Mouse (Mus musculus): ENCODE data around the gene Smarcc2.

Smarcc2 gene

DNA sequence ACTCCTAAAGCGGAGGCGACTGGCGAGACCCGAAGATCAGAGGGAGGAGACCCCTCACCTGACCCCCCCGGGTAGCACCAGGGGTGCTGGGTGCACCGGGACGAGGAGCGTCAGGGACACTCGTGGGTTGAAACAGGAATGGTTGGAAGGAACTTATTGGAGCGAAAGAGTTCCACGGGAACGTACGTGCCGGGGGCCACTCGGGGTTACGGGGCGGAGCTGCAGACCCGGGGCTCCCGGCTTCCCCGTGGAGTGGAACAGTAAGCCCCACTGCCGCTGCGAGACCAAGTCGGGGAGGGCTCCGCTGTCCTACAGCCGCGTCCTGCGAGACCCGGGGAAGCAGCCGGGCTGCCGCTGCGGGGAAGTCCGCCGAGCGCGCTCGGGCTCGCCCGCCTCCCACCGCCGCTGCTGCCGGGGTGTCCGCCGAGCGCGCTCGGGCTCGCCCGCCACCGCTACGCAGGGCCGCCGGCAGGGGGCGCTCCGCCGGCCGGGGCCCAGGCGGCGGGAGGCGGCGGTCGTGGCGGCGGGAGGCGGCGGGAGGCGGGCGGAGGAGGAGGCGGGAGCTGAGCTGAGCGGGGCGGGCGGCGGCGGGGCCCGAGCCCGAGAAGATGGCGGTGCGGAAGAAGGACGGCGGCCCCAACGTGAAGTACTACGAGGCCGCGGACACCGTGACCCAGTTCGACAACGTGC, at the start of gene Smarcc2:
Smarcc2 (plus strand) TSS at position 530 of the 690 bp plus-strand sequence.
- in situ Hi-C loops (cut with MboI; ENCODE audit: low pct_unique_long_range_greater_than_20kb in 1 of 2, low sequenced_read_pairs in 2 of 2, unreplicated experiment in 1 of 2), result loop anchor here in 1 of 2 experiments (10.0 kb wide), 1 partner anchor 114 kb away; no protein-coding TSS in a partner anchor

DNA sequence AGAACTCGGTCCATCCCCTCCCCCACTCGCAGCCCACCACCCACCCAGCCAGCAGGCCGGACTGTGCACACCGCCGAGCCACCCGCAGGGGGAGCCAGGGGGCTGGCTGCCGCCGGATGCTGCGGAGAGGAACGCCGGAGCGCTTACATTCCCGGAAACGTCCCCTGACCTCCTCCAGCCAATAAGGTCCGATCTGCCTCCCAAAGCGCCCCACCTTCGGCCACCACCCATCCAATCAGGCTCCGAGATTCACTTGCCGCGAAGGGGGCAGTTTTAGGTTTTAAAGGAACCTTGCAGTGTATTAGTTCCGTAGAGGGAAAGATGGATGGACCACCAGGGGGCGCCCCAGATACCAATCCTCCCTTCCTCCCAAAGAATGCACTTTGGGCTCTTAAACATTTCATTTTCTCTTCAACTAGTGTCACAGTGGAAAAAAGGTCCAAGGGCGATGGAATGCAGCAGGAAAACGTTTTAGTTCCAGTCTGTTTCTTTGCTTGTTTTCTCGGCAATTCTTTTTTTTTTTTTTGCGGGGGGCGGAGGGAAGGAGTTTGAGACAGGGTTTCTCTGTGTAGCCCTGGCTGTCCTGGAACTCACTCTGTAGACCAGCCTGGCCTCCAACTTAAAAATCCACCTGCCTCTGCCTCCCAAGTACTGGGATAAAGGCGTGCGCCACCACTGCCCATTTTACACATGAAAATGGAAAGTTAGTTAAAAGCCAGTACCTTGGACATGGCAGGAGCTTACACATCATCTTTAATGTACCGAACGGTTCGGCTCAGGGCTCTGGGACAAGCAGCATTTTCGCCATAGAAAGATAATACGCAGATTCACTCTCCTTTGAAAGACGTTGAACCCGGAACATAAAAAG, 49.1 kb upstream of the Smarcc2 start:
- in situ Hi-C loops (cut with MboI; ENCODE audit: low pct_unique_long_range_greater_than_20kb in 1 of 2, low sequenced_read_pairs in 2 of 2, unreplicated experiment in 1 of 2), result no loop called here

DNA sequence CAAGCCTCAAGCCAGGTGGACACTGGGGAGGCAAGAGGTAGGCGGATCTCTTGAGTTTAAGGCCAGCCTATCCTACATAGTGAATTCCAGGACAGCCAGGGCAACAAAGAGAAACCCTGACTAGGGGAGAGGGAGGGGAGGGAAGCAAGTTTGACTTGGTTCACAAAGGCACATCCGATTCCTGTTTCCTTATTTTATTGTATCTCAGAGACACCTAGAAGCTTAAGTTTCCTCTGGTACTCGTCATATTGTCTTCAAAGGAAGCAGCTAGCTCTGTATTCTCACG, 48.5 kb upstream of the Smarcc2 start:
- in situ Hi-C loops (cut with MboI; ENCODE audit: low pct_unique_long_range_greater_than_20kb in 1 of 2, low sequenced_read_pairs in 2 of 2, unreplicated experiment in 1 of 2), result no loop called here

DNA sequence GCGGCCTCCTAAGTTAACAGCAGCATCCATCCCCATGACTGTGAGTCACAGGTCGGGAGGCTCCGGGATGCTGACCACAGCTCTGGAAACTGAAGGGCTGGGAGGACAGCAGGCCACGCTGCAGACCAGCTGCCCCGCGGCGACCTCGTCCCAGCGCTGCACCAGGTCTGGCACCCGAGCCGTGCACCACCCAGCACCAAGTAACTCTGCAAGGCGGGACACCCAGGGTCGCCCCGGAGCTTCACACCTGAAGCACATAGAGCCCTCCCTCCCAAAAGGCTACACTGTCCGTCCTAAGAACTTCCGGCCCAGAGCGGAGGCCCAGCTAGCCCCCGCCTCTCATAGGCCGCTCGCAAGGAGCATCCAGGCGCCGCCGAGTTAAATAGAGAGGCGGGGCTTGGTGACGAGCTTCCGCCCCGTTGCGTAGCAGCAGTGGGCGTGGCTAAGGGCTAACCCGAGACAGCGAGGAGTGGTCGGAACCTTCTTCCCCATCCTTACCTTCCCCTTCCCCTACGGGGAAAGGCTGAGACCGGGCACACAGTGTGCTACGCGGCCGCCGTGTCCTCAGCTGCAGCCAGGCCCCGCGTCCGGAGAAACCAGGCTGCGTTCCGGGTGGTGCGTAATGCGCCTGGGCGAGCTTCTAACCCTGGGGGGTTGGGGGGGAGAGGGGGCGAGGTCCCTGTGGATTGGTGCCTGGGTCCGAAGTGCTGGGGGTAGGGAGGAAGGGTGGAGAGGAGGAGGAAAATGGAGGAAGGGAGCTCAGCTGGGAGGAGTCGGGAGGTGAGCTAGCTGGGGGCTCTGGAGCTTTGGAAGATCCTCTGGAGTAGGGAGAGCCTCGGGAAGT, 47.6 kb upstream of the Smarcc2 start, which contains the start of the genes Nabp2 and Rnf41:
Nabp2 (minus strand) TSS at position 282 of the 844 bp plus-strand sequence.
Rnf41 (plus strand) TSS at position 447 of the 844 bp plus-strand sequence.
- in situ Hi-C loops (cut with MboI; ENCODE audit: low pct_unique_long_range_greater_than_20kb in 1 of 2, low sequenced_read_pairs in 2 of 2, unreplicated experiment in 1 of 2), result no loop called here

DNA sequence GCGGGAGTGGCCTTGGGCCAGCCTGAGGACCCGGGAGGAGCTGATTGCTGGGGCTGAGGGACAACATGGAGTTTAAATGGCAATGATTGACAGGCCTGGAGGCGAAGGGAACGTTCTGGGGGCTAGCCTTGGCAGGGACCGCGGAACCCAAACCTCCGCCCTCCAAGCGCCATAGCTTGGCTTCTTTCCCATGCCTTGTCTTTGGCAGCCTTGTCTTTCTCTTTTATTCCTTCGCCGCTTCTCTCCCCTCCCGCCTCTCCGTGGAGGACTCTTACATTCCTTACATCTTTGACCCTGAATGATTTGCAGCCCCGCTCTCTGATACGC, 47.0 kb upstream of the Smarcc2 start:
- in situ Hi-C loops (cut with MboI; ENCODE audit: low pct_unique_long_range_greater_than_20kb in 1 of 2, low sequenced_read_pairs in 2 of 2, unreplicated experiment in 1 of 2), result no loop called here

GRCm38 (mm10) chr10:128412558-128412957, 46.5 kb upstream of the Smarcc2 start:
- in situ Hi-C loops (cut with MboI; ENCODE audit: low pct_unique_long_range_greater_than_20kb in 1 of 2, low sequenced_read_pairs in 2 of 2, unreplicated experiment in 1 of 2), result no loop called here

DNA sequence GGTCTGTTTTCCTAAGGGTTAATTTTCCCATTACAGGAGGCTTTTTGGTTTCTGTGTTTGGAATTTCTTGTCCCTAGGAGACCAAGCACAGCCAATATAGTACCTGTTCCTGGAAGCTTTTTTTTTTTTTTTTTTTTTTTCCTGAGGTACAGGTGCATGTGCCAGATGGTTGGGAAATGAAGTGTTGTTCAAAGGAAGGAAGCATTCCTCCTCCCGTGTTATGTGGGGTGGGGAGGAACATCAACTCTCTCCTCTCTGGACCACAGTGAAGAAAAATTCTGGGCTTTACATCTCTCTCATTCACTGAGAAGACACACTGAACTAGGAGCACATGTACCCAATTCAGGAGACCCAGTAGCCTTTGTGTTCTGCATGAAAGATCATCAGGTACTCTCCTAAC, 46.0 kb upstream of the Smarcc2 start:
- in situ Hi-C loops (cut with MboI; ENCODE audit: low pct_unique_long_range_greater_than_20kb in 1 of 2, low sequenced_read_pairs in 2 of 2, unreplicated experiment in 1 of 2), result no loop called here

DNA sequence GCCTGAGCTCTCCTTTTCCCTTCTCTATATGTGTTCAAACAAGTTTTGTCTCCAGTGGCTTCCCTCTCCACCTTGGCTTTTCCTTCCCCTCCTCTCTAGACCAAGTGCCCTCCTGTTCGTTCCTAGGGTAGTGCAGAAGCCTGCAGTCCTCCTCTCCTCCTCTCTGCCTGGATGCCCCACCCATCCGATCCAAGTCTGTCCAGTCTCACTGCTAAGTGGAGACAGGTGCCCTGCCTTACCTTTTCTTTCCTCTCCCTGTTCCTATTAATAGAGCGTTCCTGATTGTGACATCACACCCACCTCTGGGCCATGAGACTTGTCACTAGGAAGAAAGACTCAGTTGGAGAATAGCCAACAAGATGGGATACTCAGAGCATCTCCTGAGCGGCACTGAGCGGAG, 44.2 kb upstream of the Smarcc2 start:
- in situ Hi-C loops (cut with MboI; ENCODE audit: low pct_unique_long_range_greater_than_20kb in 1 of 2, low sequenced_read_pairs in 2 of 2, unreplicated experiment in 1 of 2), result no loop called here

- in situ Hi-C loops (cut with MboI; ENCODE audit: low pct_unique_long_range_greater_than_20kb in 1 of 2, low sequenced_read_pairs in 2 of 2, unreplicated experiment in 1 of 2), result no loop called here
Observed at GRCm38 (mm10) chr10:128422426-128422825, 36.6 kb upstream of the Smarcc2 start.

DNA sequence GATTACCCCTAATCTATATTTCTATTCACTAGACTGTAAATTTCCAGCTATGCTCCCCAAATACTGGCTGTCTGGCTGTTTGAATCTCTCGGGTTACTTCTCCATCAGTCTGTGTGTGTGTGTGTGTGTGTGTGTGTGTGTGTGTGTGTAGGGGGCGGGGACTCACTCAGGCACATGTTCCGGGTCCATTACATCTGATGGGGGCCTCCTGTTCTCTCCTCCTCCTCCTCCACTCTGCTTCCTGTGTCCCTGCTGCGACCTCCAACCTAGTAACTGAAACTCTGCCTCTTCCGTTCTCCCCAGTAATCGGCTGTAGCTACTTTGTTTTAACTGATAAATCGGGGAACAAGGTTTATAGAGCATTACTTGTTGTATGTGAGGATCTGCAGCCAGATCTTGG, 34.4 kb upstream of the Smarcc2 start:
- in situ Hi-C loops (cut with MboI; ENCODE audit: low pct_unique_long_range_greater_than_20kb in 1 of 2, low sequenced_read_pairs in 2 of 2, unreplicated experiment in 1 of 2), result no loop called here

- in situ Hi-C loops (cut with MboI; ENCODE audit: low pct_unique_long_range_greater_than_20kb in 1 of 2, low sequenced_read_pairs in 2 of 2, unreplicated experiment in 1 of 2), result no loop called here
Observed at GRCm38 (mm10) chr10:128425260-128425659, 33.8 kb upstream of the Smarcc2 start.

- in situ Hi-C loops (cut with MboI; ENCODE audit: low pct_unique_long_range_greater_than_20kb in 1 of 2, low sequenced_read_pairs in 2 of 2, unreplicated experiment in 1 of 2), result no loop called here
Observed at GRCm38 (mm10) chr10:128429052-128429451, 30.0 kb upstream of the Smarcc2 start.

DNA sequence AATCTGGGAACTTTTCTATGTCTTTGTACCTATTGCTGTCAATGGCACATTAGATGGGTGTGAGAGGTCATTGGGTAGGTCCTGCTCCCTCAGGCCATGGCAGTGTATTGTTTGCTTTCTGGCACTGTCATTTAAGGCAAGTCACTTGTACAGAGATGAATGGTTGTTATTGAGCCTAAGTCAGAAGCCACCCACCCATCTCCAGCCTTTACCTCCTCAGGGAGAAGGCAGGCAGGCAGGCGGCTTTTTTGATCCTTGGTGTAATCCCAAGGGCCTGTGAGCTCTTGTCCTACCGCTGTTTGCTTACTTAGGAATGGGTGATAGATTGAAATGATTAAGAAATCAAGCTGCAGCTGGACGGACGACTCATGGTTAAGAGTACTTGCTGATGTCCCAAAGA, 29.6 kb upstream of the Smarcc2 start:
- in situ Hi-C loops (cut with MboI; ENCODE audit: low pct_unique_long_range_greater_than_20kb in 1 of 2, low sequenced_read_pairs in 2 of 2, unreplicated experiment in 1 of 2), result no loop called here

- in situ Hi-C loops (cut with MboI; ENCODE audit: low pct_unique_long_range_greater_than_20kb in 1 of 2, low sequenced_read_pairs in 2 of 2, unreplicated experiment in 1 of 2), result no loop called here
Observed at GRCm38 (mm10) chr10:128433417-128433816, 25.6 kb upstream of the Smarcc2 start.

- in situ Hi-C loops (cut with MboI; ENCODE audit: low pct_unique_long_range_greater_than_20kb in 1 of 2, low sequenced_read_pairs in 2 of 2, unreplicated experiment in 1 of 2), result no loop called here
Observed at GRCm38 (mm10) chr10:128434681-128435080, 24.4 kb upstream of the Smarcc2 start.

DNA sequence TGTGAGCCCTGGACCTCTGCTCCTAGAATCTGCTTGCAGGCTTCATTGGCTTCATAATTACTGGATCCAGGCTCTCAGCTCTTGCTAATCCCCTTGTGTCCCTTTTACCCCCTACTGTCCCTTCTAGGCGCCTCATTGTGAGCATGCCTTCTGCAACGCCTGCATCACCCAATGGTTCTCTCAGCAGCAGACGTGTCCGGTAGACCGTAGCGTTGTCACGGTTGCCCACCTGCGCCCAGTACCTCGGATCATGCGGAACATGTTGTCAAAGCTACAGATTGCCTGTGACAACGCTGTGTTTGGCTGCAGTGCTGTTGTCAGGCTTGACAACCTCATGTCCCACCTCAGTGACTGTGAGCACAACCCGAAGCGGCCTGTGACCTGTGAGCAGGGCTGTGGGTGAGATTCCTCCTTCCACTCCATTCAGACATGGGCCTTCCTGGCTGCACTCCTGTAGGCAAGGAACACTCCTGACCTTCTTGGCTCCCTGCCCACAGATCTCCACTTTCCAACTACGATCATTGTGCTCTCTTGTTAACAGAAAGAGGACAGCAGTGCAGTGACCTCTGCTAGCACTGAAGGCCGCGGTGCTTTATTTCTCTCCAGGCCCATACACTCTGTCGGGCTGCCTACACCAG, 23.7 kb upstream of the Smarcc2 start:
- in situ Hi-C loops (cut with MboI; ENCODE audit: low pct_unique_long_range_greater_than_20kb in 1 of 2, low sequenced_read_pairs in 2 of 2, unreplicated experiment in 1 of 2), result no loop called here

DNA sequence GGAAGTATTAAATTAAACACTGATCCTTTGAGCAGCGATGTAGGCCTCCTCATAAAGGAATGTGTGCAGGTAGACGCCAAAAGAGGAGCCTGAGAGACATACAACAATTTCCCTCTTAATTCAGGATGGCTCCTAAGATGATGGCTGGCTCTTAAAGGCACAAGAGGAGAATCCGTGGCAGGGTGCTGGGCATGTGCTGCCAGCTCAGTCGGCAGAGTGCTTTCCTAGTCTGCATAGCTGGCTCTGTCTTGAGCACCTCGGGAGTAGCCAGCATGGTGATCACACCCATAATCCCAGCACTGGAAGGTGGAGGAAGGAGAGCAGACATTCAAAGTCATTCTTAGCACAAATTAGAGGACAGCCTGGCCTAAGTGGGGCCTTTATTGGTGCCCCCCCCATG, 23.2 kb upstream of the Smarcc2 start:
- in situ Hi-C loops (cut with MboI; ENCODE audit: low pct_unique_long_range_greater_than_20kb in 1 of 2, low sequenced_read_pairs in 2 of 2, unreplicated experiment in 1 of 2), result no loop called here

- in situ Hi-C loops (cut with MboI; ENCODE audit: low pct_unique_long_range_greater_than_20kb in 1 of 2, low sequenced_read_pairs in 2 of 2, unreplicated experiment in 1 of 2), result no loop called here
Observed at GRCm38 (mm10) chr10:128436376-128436775, 22.7 kb upstream of the Smarcc2 start.

Data from mouse embryonic stem cell (cell line).